ENCODE assay signal across 15 mouse cellular contexts in the genomic region with DNA sequence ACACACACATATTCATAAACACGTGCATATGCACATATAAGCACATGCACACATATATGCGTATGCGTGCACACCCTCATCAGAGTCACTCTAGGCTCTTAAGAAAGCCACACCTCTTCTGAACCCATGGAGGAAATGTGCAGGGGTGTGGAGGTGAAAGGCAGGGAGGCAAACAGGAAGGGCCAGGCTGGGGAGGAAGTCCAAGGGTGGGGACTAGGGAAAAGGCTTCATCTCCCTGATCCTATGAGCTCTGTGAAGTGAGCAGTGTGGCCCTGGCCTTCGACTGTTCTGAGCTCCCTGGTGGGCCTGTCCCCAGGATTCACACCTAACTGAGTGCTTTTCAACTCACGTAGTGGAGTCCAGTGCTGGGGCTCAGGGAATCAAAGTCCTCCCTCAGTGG. TPM values are rescaled to one million over a fixed set of nuclear protein-coding genes. Genes with fewer than 3 reads are reported as not detected.
DNase-seq lines count a peak whose midpoint lies in the region; ATAC-seq lines count a peak whose summit lies in the region.
"Had no signal": no experiment of that assay in that cellular context is flagged by ENCODE, and none has a peak within 500 bp of the region (broad histone marks: within the 10 kb centered on the region; RNA-seq: fewer than 3 reads in every experiment).

No protein-coding gene starts in this region.

- DNase-seq in R1 (ENCODE audit: low read depth, low spot score) = peak; percentile 33
- peak; percentile 15 for DNase-seq in heart, postnatal 4 days
- DNase-seq in lung, postnatal 10 days = peak; percentile 38
- no peak for DNase-seq in Muller cell, postnatal 12 days (ENCODE audit: inconsistent ontology term)
- DNase-seq in ovary, postnatal 14 days (ENCODE audit: low spot score) = no peak
- DNase-seq: adrenal gland, postnatal 25 days; cerebellum, postnatal 36 days; right cerebral cortex, postnatal 14 days; thymus, postnatal 4 days had no signal

- peaks cover 20% of the 10 kb centered on the region for H3K4me1 ChIP-seq in brown adipose tissue, adult 24 weeks (ENCODE audit: control insufficient read depth, insufficient read depth, insufficient read length, low read length)
- H3K4me1 ChIP-seq: forebrain, embryonic 15.5 days had no signal

- ATAC-seq in megakaryocyte progenitor cell, adult 5-6 weeks (replicated peaks; ENCODE audit: poor library complexity) = no peak
- ATAC-seq: forebrain, embryonic 15.5 days; hindbrain, postnatal 0 days had no signal

- H3K4me3 ChIP-seq in brown adipose tissue, adult 24 weeks (ENCODE audit: insufficient read depth, low read depth, low read length) = no peak overlapping the region
- H3K4me3 ChIP-seq: forebrain, embryonic 15.5 days; layer of hippocampus, adult 2 months had no signal

- H3K27ac ChIP-seq in brown adipose tissue, adult 24 weeks (replicated peaks; ENCODE audit: low read depth, low read length) = peak overlapping the region; percentile 89
- H3K27ac ChIP-seq: forebrain, embryonic 15.5 days; hindbrain, postnatal 0 days; layer of hippocampus, adult 2 months had no signal

RNA-seq across cellular contexts. Expression of a gene that starts 13.6 kb away (rescaled TPM):
- polyA plus RNA-seq in brown adipose tissue, adult 24 weeks (2012; ENCODE audit: insufficient read depth, insufficient read length, missing spikeins) = 2.3 TPM in 2 replicates
- 10 to 100 TPM; 40.8 to 44.7 TPM for total RNA-seq in heart, postnatal 4 days (2021)
- not detected in 2 replicates for total RNA-seq in megakaryocyte progenitor cell, adult 5-6 weeks (2015)
- not detected in 2 replicates for total RNA-seq in megakaryocyte progenitor cell, adult 5-6 weeks (2017)
- total RNA-seq: megakaryocyte-erythroid progenitor cell, adult 5-6 weeks had no signal

Comparison
In these comparisons a context has a peak if more than half of its experiments do, and no peak if none do; other contexts are left out.
1. DNase-seq: peak in R1 (single experiment), heart, postnatal 4 days (single experiment) and lung, postnatal 10 days (single experiment); none in Muller cell, postnatal 12 days (single experiment) and ovary, postnatal 14 days (single experiment).
2. RNA of a gene that starts 13.6 kb away (total RNA-seq): 40.8 to 44.7 TPM in heart, postnatal 4 days; not detected in megakaryocyte progenitor cell, adult 5-6 weeks; every median in the first group is over 10 times any median in the second.